Mouse (Mus musculus): ENCODE data around the gene Zc3hav1l. TPM values are rescaled to one million over a fixed set of nuclear protein-coding genes. Genes with fewer than 3 reads are reported as not detected.

The Zc3hav1l gene
- total RNA-seq, 2 experiments from 2014 or later, result 1.1 to 1.9 TPM

DNA sequence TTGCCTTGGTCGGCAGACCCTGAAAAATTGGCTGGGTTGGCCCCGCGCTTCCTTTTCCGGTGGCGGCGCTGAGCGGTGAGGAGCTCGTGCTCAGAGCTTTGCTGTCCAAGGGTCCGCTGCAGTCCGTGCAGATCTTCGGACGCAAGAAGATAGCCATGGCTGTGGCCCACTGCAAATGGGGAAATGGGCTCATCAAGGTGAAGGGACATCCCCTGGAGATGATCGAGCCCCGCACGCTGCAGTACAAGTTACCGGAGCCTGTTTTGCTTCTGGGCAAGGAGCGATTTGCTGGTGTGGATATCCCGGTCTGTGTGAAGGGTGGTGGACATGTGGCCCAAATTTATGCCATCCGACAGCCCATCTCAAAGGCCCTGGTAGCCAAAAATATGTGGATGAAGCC is 14.6 kb downstream of the Zc3hav1l start:
- no peak for DNase-seq
- intact Hi-C loops (cut with DNase I), result no loop called here

DNA sequence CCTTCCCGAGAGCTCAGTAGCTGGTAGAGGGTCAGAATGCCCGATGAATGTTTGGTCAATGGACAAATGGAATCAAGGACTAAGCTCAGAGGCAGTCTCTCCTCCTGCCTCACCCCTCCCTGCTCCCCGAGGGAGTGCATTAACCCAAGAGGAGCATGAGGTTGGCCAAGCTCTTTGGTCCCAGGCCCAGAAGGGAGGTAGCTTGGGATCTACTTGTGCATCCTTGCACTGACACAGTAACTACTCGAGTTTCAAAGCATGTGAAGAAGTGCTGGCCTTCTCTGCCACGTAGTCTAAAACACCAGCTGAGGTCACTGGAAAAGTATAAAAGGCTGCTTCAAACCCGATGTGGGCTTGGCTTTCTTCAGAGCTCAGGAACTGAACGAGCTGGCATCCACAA is 34.6 kb downstream of the Zc3hav1l start:
- intact Hi-C loops (cut with DNase I), result no loop called here
- DNase-seq, result no peak

- intact Hi-C loops (cut with DNase I), result no loop called here
- DNase-seq, result no peak
These were observed 35.5 kb downstream of the Zc3hav1l start for GRCm38 (mm10) chr6:38263393-38264159.

GRCm38 (mm10) chr6:38261877-38262276 is 37.2 kb downstream of the Zc3hav1l start:
- no peak for DNase-seq
- intact Hi-C loops (cut with DNase I), result no loop called here

GRCm38 (mm10) chr6:38257506-38257905 is 41.6 kb downstream of the Zc3hav1l start:
- intact Hi-C loops (cut with DNase I), result no loop called here
- DNase-seq, result no peak

- DNase-seq, result no peak
- intact Hi-C loops (cut with DNase I), result no loop called here
These were observed 42.3 kb downstream of the Zc3hav1l start for GRCm38 (mm10) chr6:38256793-38257192.

- intact Hi-C loops (cut with DNase I), result loop anchor here (2.0 kb wide), 1 partner anchor 95 kb away; no protein-coding TSS in a partner anchor
- no peak for DNase-seq
These were observed 43.3 kb downstream of the Zc3hav1l start for GRCm38 (mm10) chr6:38255794-38256193.

GRCm38 (mm10) chr6:38253736-38254641 is 45.1 kb downstream of the Zc3hav1l start, which contains the start of gene D630045J12Rik:
TSS of gene D630045J12Rik (minus strand) at chr6:38254009.
- peak; percentile 77 to 78 for DNase-seq
- intact Hi-C loops (cut with DNase I), result loop anchor here (2.0 to 5.0 kb wide), 2 partner anchors 93 to 178 kb away; partner anchors contain the start of gene Ubn2

DNA sequence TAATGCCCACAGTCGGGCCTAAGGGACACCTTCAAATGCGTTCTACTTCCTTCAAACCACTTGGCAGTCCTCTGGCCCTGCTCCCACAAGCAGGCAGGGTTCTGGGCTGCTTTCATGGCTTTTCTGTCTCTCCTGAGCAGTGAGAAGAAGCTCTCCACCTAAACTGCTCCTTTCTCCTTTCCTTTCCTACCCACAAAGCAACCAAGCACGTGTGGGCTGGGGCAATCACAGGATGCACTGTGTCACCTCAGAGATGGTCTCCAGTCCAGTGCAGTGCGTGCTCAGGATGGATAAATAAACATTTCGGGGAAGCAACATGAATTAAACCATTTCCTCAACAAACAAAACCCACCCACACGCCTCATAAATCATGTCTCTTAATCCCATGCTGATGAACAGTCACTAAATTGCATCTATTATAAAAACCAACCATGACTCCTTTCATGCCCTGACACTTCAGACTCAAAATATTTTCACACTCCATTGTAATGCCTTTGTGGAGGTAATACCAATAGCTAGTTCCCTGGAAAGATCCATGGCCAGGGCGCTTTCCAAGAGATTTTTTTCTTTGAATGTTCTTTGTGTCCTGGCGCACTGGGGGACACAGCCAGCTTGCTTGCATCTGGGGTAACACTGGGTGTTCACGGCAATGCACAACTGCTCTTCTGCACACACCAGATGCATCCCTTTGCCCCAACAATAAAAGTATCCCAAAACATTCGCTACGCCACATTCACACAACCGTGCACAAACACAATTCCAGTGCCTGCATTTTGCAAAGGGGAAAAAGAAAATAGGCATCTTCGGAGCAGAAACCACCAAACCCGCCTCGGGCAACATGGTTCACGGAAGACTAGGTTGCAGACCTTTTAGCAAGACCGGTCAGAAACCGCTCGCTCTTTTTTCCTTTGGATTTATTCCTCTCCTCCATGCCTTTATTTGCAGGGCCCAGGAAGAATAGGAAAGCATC is 46.0 kb downstream of the Zc3hav1l start:
- intact Hi-C loops (cut with DNase I), result loop anchor here (5.0 kb wide), 1 partner anchor 179 kb away; the partner anchor contains the start of gene Ubn2
- no peak for DNase-seq

- DNase-seq, result no peak
- intact Hi-C loops (cut with DNase I), result loop anchor here (5.0 kb wide), 1 partner anchor 180 kb away; the partner anchor contains the start of gene Ubn2
These were observed 46.9 kb downstream of the Zc3hav1l start for GRCm38 (mm10) chr6:38252139-38252538.

- intact Hi-C loops (cut with DNase I), result loop anchor here (5.0 kb wide), 1 partner anchor 181 kb away; the partner anchor contains the start of gene Ubn2
- DNase-seq, result no peak
These were observed 47.6 kb downstream of the Zc3hav1l start for GRCm38 (mm10) chr6:38251464-38251863.

DNA sequence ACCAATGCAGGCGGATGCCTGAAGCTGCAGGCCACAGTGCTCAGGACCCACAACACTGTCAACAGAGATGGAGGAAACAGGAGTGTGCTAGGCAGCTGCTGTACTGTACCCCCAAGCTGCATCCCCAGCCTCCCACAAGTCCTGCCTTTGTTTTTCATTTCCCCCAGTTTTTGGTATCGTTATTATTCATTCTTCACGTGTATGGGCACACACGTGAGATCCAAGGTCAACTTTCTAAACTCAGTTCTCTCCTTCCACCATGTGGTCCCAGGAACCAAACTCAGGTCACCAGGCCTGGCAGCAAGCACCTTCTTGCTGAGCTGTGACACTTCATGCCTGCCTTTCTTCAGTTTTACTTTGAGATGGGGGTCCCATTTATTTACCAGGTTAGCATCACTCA is 51.7 kb downstream of the Zc3hav1l start:
- intact Hi-C loops (cut with DNase I), result no loop called here
- no peak for DNase-seq

- intact Hi-C loops (cut with DNase I), result no loop called here
- no peak for DNase-seq
These were observed 54.3 kb downstream of the Zc3hav1l start for GRCm38 (mm10) chr6:38244806-38245205.

GRCm38 (mm10) chr6:38244167-38244566 is 54.9 kb downstream of the Zc3hav1l start:
- no peak for DNase-seq
- intact Hi-C loops (cut with DNase I), result no loop called here

GRCm38 (mm10) chr6:38242833-38243232 is 56.2 kb downstream of the Zc3hav1l start:
- intact Hi-C loops (cut with DNase I), result no loop called here
- no peak for DNase-seq

DNA sequence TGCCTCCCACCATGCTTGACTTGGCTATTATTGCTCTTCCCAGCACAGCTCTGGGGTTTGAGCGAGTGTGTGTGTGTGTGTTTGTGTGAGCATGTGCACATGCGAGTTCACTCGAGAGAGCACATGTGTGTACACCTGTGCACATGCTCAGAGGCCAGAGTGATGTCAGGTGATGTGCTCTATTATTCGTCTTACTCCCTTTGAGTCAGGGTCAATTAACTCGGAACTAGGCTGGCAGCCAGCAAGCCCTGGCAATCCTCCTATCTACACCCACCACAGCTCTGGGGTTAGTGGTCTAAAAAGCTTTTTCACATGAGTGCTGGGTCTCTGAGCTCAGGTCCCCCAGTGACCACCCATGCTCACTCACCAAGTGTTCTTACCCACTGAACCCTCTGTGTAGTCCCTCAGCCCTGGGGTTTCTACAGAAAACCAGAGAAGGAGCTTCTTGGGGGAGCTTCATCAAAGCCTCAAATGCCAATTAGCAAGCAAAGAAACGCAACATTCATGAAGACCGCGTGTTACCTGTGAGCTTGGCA is 56.7 kb downstream of the Zc3hav1l start:
- intact Hi-C loops (cut with DNase I), result no loop called here
- no peak for DNase-seq

- intact Hi-C loops (cut with DNase I), result no loop called here
- DNase-seq, result no peak
These were observed 57.6 kb downstream of the Zc3hav1l start for GRCm38 (mm10) chr6:38241508-38241907.

- intact Hi-C loops (cut with DNase I), result no loop called here
- DNase-seq, result no peak
These were observed 58.4 kb downstream of the Zc3hav1l start for GRCm38 (mm10) chr6:38240618-38241017.

DNA sequence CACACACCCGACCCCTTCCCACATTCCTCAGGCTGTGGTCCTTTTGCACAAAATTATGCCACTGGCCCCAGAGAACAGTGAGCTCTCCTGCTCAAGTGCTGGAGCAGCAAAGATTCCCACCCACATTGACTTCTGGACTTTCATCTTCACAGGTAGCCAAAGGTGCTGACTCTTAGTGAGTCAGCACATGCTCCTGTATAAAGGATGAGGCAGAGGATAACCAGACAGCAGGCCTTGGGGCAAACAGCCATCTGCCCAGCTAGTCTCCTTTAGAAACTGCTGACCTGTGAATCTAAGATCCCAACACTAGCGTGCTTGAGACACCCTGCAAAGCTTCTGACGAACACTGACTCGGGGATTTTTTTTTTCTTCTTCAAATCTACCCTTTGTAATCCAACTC is 60.7 kb downstream of the Zc3hav1l start:
- intact Hi-C loops (cut with DNase I), result no loop called here
- no peak for DNase-seq

Measured in heart, postnatal 36 days (tissue).